Mouse (Mus musculus): ENCODE results near the gene Fam222a. TPM values are rescaled to one million over a fixed set of nuclear protein-coding genes. Genes with fewer than 3 reads are reported as not detected.

Gene Fam222a
- polyA plus RNA-seq, 1 experiment = 22.5 TPM

- Histone ChIP-seq H3K27me3 (ENCODE audit: control insufficient read depth, insufficient read depth, low read length) (no peaks in the 10 kb centered on the region), H3K4me3 (ENCODE audit: control insufficient read depth, low read depth, low read length) (no peak overlapping the region), H3K27ac (ENCODE audit: control insufficient read depth, insufficient read depth, low read depth, low read length) (peak overlapping the region; percentile 69; the same call in 1 of the 2 replicates), H3K36me3 (ENCODE audit: control insufficient read depth, insufficient read depth, low read length) (no peaks in the 10 kb centered on the region), H3K4me1 (ENCODE audit: control insufficient read depth, insufficient read depth, low read length) (peaks cover 23% of the 10 kb centered on the region)
- no peak for TF ChIP-seq POLR2A (IDR thresholded peaks at IDR 0.05; ENCODE audit: control insufficient read depth, low read depth, low read length)
- no peak for TF ChIP-seq CTCF (IDR thresholded peaks at IDR 0.05; ENCODE audit: control insufficient read depth, insufficient read depth, insufficient replicate concordance, low read depth, low read length)
These were observed 23.3 kb downstream of the Fam222a start for GRCm38 (mm10) chr5:114591151-114591561.

GRCm38 (mm10) chr5:114592463-114593160 lies 24.8 kb downstream of the Fam222a start:
- Histone ChIP-seq H3K27ac (ENCODE audit: control insufficient read depth, insufficient read depth, low read depth, low read length) (no peak overlapping the region; the same call in 1 of the 2 replicates), H3K4me1 (ENCODE audit: control insufficient read depth, insufficient read depth, low read length) (peaks cover 38% of the 10 kb centered on the region), H3K4me3 (ENCODE audit: control insufficient read depth, low read depth, low read length) (no peak overlapping the region), H3K27me3 (ENCODE audit: control insufficient read depth, insufficient read depth, low read length) (no peaks in the 10 kb centered on the region), H3K36me3 (ENCODE audit: control insufficient read depth, insufficient read depth, low read length) (no peaks in the 10 kb centered on the region)
- TF ChIP-seq POLR2A (IDR thresholded peaks at IDR 0.05; ENCODE audit: control insufficient read depth, low read depth, low read length) (no peak), CTCF (IDR thresholded peaks at IDR 0.05; ENCODE audit: control insufficient read depth, insufficient read depth, insufficient replicate concordance, low read depth, low read length) (no peak)

- Histone ChIP-seq H3K27me3 (ENCODE audit: control insufficient read depth, insufficient read depth, low read length) (no peaks in the 10 kb centered on the region), H3K4me1 (ENCODE audit: control insufficient read depth, insufficient read depth, low read length) (peaks cover 38% of the 10 kb centered on the region), H3K36me3 (ENCODE audit: control insufficient read depth, insufficient read depth, low read length) (no peaks in the 10 kb centered on the region), H3K27ac (ENCODE audit: control insufficient read depth, insufficient read depth, low read depth, low read length) (no peak overlapping the region), H3K4me3 (ENCODE audit: control insufficient read depth, low read depth, low read length) (no peak overlapping the region)
- TF ChIP-seq CTCF (IDR thresholded peaks at IDR 0.05; ENCODE audit: control insufficient read depth, insufficient read depth, insufficient replicate concordance, low read depth, low read length) (no peak), POLR2A (IDR thresholded peaks at IDR 0.05; ENCODE audit: control insufficient read depth, low read depth, low read length) (no peak)
These were observed 25.5 kb downstream of the Fam222a start for GRCm38 (mm10) chr5:114593161-114593821.

- Histone ChIP-seq H3K27ac (ENCODE audit: control insufficient read depth, insufficient read depth, low read depth, low read length) (no peak overlapping the region), H3K4me1 (ENCODE audit: control insufficient read depth, insufficient read depth, low read length) (peaks cover 38% of the 10 kb centered on the region), H3K27me3 (ENCODE audit: control insufficient read depth, insufficient read depth, low read length) (no peaks in the 10 kb centered on the region), H3K36me3 (ENCODE audit: control insufficient read depth, insufficient read depth, low read length) (no peaks in the 10 kb centered on the region), H3K4me3 (ENCODE audit: control insufficient read depth, low read depth, low read length) (no peak overlapping the region)
- no peak for TF ChIP-seq POLR2A (IDR thresholded peaks at IDR 0.05; ENCODE audit: control insufficient read depth, low read depth, low read length)
- no peak for TF ChIP-seq CTCF (IDR thresholded peaks at IDR 0.05; ENCODE audit: control insufficient read depth, insufficient read depth, insufficient replicate concordance, low read depth, low read length)
These were observed 26.1 kb downstream of the Fam222a start for GRCm38 (mm10) chr5:114593949-114594348.

- peaks cover 36% of the 10 kb centered on the region for H3K4me1 ChIP-seq (ENCODE audit: control insufficient read depth, insufficient read depth, low read length)
- H3K27ac ChIP-seq (ENCODE audit: control insufficient read depth, insufficient read depth, low read depth, low read length) = peak overlapping the region; percentile 65
- H3K36me3 ChIP-seq (ENCODE audit: control insufficient read depth, insufficient read depth, low read length) = no peaks in the 10 kb centered on the region
- TF ChIP-seq CTCF (IDR thresholded peaks at IDR 0.05; ENCODE audit: control insufficient read depth, insufficient read depth, insufficient replicate concordance, low read depth, low read length) = no peak
- TF ChIP-seq POLR2A (IDR thresholded peaks at IDR 0.05; ENCODE audit: control insufficient read depth, low read depth, low read length) = no peak
- no peaks in the 10 kb centered on the region for H3K27me3 ChIP-seq (ENCODE audit: control insufficient read depth, insufficient read depth, low read length)
- no peak overlapping the region for H3K4me3 ChIP-seq (ENCODE audit: control insufficient read depth, low read depth, low read length)
These were observed 27.0 kb downstream of the Fam222a start for GRCm38 (mm10) chr5:114594741-114595241.

- peaks cover 33% of the 10 kb centered on the region for H3K4me1 ChIP-seq (ENCODE audit: control insufficient read depth, insufficient read depth, low read length)
- TF ChIP-seq CTCF (IDR thresholded peaks at IDR 0.05; ENCODE audit: control insufficient read depth, insufficient read depth, insufficient replicate concordance, low read depth, low read length) = no peak
- peak; percentile 36; the same call in 1 of the 2 replicates for TF ChIP-seq POLR2A (IDR thresholded peaks at IDR 0.05; ENCODE audit: control insufficient read depth, low read depth, low read length)
- H3K27me3 ChIP-seq (ENCODE audit: control insufficient read depth, insufficient read depth, low read length) = no peaks in the 10 kb centered on the region
- no peaks in the 10 kb centered on the region for H3K36me3 ChIP-seq (ENCODE audit: control insufficient read depth, insufficient read depth, low read length)
- H3K4me3 ChIP-seq (ENCODE audit: control insufficient read depth, low read depth, low read length) = peak overlapping the region; percentile 34
- H3K27ac ChIP-seq (ENCODE audit: control insufficient read depth, insufficient read depth, low read depth, low read length) = peak overlapping the region; percentile 5; the same call in 1 of the 2 replicates
These were observed 28.8 kb downstream of the Fam222a start for GRCm38 (mm10) chr5:114596604-114597003.

- Histone ChIP-seq H3K27ac (ENCODE audit: control insufficient read depth, insufficient read depth, low read depth, low read length) (peak overlapping the region; percentile 46), H3K36me3 (ENCODE audit: control insufficient read depth, insufficient read depth, low read length) (no peaks in the 10 kb centered on the region), H3K4me3 (ENCODE audit: control insufficient read depth, low read depth, low read length) (no peak overlapping the region; the same call in 1 of the 2 replicates), H3K27me3 (ENCODE audit: control insufficient read depth, insufficient read depth, low read length) (no peaks in the 10 kb centered on the region), H3K4me1 (ENCODE audit: control insufficient read depth, insufficient read depth, low read length) (peaks cover 32% of the 10 kb centered on the region)
- TF ChIP-seq CTCF (IDR thresholded peaks at IDR 0.05; ENCODE audit: control insufficient read depth, insufficient read depth, insufficient replicate concordance, low read depth, low read length) (no peak), POLR2A (IDR thresholded peaks at IDR 0.05; ENCODE audit: control insufficient read depth, low read depth, low read length) (no peak)
These were observed 29.4 kb downstream of the Fam222a start for GRCm38 (mm10) chr5:114597222-114597621.

Measured in testis, adult 2 months (tissue).